Mouse (Mus musculus): ENCODE measurements around the gene Trim69.

Gene Trim69

DNA sequence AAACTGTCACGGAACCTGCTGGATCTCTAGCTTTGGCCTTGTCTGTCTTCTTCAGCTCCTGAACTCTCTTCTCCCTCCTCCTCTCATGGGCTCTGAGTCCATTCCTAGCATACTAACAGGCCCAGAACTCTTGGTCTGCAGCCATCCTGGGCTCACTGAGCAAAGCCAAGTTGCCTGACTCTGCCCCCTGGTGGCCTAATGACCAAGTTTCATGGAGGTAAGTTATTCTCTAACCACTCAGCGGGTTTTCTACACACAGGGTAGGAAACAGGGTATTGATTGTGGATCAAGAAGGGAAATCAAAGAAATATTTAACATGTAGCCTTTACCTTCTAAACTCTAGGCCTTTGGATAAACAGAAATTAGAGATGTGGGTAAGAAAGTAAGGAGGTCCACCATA is at the start of gene Trim69:
TSS of gene Trim69 (plus strand) at position 21 of the 400 bp plus-strand sequence.
- DNase-seq (ENCODE audit: low spot score in 2 of 2), result peak; percentile 22 to 44

DNA sequence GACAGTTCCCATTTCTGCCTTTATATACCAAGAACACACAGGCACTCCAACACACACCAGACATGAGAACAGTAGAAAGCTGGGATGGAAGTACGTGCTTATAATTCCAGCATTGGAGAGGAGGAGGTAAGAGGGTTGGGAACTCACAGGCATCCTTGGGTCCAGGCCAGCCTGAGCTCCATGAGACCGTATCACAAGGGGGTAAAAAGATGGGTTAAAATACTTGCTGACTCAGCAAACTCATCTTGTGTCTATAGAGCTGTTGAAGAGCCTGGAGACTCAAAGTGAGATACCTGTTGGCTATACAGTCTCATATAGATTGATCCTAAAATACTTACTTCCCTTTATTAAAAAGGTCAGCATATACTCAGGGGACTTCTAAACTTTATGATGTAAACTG is 43.6 kb upstream of the Trim69 start:
- DNase-seq (ENCODE audit: low spot score in 2 of 2), result no peak

DNA sequence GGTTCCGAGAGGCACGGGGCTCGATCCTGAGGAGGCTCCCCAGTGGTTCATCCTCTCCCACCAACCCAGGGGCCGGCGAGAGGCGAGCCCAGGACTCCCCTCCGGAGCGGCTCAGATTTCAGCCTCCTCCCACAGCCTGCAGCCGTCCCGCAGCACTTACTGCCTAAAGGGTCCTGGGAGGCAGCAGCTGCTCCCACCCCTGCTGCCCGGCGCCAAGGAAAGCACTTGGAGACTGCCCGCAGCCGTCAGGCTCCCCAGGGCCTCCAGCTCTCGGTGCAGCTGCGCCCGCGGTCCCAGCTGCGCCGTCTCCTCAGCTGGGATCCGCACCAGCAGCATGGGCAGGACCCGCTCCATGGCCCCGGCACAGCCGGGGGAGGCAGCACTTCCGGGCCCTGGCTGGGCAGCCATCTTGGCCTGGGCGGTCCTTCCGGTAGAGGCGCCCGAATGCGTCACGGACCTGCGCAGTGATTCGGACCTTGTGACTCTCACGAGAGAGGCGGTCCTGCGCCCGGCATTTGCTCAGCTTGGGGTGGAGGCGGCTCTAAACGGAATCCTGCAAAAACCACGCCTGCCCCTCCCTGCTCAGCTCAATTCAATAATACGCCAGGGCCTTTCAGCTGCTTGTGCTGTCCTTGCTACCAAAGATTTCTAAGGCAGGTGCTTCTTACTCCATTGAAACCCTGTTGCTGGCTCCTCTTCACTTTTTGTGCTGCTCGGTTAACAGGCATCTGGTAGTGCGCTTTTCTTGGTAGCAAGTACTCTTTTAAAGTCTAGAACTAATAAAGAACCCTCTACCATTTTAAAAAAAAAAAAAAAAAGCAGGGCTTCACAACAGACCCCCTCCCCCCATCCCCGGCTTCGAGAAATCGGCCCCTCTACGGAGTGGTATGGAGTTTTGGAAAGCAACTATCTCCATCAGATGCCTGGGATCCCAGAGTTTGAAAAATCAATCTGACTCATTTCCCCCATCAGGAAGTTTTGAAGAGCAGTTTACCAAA is 42.2 kb upstream of the Trim69 start, which contains the start of gene Spg11:
TSS of gene Spg11 (minus strand) at position 426 of the 998 bp plus-strand sequence.
- DNase-seq (ENCODE audit: low spot score in 2 of 2), result peak; percentile 97 to 98

DNA sequence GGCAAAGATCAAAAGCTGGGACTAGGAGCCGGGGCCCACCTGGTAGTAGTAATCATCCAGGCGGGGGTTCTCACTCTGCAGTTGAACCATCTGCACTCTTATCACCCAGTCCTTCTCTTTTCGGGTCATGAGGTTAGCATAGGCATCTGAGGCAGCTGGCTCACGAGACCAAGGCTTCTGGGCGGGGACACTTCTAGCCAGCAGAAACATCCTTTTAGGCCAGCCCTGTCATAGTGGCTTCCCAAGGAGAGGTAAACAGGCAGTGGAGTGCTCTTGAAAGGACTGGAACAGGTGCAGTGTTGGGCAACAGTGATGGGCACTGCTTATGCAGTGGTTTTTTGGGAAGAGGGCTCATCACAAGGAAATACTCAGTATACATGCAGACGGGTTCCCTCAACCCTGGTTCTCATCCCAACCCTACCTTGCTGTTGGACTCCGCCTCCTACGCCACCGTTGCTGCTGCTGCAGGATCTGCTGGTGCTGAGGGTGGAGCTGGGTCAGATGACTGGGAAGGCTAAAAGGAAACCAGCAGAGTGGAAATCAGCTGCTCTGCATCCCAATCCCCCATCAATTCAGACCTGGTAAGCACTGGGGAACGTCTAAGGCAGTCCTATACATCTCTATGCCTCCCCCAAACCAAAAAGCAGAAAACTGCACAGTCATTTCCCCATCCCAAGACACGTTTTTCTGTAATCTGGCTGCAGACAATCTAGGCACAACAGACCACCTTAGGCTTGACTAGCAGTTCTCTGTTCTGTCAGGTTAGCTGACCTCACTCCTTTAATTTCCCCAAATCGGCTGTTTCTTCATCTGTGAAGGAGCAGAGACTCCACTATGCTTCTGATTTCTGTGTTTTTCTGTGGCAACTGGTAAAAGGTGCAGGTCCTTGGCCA is 34.6 kb upstream of the Trim69 start:
- no peak for DNase-seq (ENCODE audit: low spot score in 2 of 2)

DNA sequence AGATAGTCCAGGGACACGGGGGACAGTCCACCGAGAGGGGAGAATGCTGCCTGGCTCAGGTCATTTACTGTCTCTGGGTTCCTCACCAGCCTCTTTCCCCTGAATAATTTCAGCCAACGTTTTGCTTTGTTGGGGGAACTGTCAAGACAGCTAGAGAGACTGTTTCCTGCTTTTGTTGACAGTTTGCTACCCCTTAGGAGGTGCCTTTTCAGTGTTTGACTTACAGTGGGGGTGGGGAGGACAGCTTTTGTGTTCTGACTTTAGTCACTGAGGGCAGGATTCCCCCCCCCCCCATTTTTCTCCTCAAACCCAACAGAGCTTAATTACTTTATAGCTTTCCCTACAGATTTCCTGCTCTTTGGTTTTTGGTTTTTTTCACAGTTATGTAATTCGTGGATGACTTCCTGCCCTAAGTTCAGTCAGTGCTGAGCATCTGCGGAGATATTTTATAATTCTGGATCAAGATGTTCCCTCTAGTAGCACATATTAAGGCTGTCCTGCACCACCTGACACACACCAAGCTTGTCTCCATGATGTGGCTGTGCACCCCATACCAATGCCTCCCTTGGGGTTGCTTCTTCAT is 33.6 kb upstream of the Trim69 start:
- no peak for DNase-seq (ENCODE audit: low spot score in 2 of 2)

DNA sequence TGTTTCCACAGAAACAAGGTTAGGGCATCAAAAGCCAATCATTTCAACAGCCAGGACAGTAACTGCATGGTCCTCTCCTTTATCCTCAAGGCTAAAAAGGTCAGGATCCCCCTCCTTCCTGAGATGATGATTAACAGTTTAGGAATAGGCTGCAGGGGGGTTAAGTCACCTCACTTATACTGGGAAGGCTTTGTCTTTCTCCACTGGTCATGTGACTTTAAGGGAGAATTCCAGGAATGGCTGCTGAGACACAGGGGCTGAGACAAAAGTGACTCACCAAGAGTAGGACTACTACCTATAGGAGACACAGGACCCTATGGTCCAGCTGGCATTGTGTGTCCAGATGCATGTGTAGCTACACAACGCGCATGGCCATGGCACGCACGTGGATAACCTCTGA is 32.9 kb upstream of the Trim69 start:
- no peak for DNase-seq (ENCODE audit: low spot score in 2 of 2)

DNA sequence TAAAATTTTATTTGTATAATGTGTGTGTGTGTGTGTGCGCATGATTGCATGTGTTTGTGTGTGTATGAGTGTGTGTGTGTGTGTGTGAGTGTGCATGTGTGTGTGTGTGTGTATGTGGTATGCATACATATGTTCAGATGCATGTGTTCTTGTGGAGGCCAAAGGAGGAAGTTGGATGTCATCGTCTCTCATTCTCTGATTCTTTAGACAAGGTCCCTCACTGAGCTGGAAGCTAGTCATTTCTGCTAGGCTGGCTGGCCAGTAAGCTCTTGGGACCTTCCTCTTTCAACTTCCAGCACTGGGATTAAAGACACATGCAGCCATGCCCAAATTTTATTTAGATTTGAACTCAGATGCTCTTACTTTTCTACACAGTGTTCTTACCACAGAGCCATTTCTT is 28.4 kb upstream of the Trim69 start:
- DNase-seq (ENCODE audit: low spot score in 2 of 2), result no peak

DNA sequence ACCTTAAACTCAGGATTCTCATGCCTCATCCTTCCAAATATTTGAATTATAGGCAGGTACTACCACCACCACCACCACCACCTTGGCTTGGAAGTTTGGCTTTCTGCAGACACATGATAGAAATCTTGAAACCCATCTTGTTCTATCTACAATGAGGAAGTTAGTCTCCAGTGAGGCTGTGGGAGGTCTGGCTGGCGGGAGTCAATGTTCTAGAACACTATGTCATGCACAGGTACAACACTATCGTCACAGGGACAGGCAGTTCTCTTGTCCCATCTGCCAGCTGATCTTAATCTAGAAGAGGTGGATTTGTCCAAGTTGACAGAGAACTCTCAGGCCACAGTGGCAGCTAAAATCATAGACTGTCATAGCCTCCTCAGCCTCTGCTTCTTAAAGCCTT is 27.9 kb upstream of the Trim69 start:
- no peak for DNase-seq (ENCODE audit: low spot score in 2 of 2)

DNA sequence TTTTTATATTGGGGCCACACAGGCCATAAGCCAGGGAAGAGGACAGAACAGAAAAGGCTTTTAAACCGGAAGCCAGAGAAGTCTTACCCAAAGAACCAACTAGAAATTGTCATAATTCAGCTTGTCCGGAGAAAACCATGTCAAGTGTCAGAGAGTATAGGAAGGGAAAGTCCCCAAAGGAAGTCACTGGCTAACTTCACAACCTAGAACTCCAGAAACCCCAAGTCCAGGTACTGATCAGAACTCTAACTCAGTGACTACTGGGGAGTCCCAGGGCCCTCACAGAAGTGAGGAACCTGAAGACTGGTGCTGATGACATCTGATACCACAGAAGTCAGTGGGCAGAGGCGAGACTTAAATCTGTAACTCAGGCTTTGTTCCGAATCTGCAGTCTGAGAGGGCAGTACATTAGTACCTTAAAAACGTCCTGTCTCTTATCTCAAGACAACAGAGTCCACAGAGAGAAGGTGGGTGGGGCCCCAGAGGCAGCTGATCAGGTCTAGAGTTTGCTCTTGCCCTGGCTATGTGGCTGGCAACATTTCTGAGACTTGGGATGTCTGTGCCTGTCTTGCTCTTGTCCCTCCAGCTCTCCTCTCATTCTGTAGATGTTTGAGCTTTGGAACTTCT is 22.5 kb upstream of the Trim69 start:
- no peak for DNase-seq (ENCODE audit: low spot score in 2 of 2)

DNA sequence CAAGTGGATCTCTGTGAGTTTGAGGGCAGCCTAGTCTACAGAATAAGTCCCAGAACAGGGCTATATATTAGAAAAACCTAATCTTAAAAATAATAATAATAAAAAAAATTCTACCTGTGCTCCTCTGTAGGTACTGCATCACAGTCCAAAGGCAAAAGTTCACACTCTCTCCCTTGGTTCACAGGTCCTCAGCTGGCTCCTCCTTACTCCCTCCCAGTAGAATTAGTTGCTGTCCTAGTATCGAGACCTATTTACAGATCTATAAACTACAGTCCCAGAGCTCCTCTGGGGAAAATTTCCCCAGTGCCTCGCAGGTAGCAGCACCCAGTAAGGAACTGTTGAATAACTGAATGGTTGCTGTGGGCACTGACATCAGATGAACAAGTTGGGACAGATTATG is 19.7 kb upstream of the Trim69 start:
- no peak for DNase-seq (ENCODE audit: low spot score in 2 of 2)

DNA sequence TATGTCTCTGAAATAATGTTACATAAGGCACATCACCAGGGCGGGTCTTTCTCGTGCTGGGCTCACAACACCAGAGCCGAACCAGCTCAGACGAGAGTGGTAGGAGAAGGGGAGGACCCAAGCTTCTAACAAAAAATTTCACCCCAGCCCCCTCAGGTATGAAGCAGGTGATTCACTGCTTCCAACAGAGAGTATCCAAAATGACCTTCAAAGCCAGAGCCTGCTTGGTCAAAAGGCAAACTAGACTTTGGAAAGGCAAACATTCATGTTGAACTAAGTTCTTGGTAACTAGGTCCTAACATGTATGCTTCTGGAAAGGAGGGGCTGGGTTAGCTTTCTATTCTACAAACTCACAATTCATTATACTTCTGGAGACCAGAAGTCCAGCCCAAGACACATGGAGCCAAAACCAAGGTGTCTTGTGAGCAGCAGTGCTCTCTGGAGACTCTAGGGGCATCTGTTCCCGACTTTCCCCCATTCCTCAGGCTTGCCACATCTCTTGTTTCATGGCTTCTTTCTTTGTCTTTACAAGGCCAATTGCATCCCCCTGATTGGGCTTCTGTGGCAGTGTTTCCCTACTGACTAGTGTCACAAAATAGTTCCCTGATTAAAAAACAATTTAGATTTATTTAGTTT is 19.1 kb upstream of the Trim69 start:
- no peak for DNase-seq (ENCODE audit: low spot score in 2 of 2)

DNA sequence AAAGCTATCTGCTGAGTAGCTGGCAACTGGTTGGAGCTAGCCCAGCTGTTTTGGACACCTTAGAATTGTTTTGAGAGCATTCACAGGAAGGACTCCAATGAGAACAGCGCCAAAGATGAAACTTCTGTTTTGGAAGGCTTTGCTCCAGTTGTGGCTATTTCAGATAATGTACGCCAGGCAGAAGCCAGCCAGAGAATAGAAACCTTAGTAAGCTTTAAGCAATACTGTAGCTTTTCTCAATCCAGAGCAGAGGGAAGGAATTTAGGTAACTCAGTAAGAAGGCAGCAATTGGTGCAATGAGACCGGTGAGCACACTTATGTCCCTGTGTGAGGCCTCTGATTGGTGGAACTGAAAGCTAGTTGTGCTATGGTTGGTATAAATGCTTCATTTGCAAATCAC is 17.4 kb upstream of the Trim69 start:
- no peak for DNase-seq (ENCODE audit: low spot score in 2 of 2)

DNA sequence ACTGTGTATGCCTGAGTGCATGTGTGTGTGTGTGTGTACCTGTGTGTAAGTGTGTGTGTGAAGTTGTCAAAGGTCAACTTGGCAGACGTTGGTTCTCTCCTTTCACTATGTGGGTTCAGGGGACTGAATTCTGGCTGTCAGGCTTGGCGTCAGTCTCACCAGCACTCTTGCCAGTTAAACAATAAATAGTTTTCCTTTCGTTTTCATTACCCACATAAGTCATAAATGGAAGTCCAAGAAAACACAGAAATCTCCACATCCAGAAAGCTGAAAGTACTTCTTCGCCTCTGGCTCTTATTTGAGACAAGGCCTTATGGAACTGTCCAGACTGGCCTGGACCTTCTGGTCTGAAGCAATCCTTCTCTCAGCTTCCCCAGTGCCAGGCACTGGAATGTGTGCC is 14.7 kb upstream of the Trim69 start:
- DNase-seq (ENCODE audit: low spot score in 2 of 2), result no peak

DNA sequence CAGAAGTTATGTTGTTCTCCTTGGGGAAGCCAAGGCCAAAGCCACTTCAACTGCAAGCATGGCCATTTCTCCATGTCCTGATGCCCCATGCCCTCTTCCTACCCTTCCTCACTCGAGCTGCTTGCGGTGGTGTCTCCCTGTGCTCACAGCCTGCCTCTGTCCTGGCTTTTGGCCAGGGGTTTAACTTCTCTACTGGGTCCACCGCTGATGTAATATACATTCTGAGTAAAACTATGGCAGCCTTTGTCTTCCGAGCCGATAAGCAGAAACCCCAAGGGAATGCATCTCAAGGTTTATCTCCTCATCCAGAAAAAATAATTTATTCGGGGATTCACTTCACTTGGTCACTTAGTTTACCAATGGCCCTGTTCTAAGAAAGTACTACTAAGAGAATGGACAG is 13.8 kb upstream of the Trim69 start:
- DNase-seq (ENCODE audit: low spot score in 2 of 2), result no peak

DNA sequence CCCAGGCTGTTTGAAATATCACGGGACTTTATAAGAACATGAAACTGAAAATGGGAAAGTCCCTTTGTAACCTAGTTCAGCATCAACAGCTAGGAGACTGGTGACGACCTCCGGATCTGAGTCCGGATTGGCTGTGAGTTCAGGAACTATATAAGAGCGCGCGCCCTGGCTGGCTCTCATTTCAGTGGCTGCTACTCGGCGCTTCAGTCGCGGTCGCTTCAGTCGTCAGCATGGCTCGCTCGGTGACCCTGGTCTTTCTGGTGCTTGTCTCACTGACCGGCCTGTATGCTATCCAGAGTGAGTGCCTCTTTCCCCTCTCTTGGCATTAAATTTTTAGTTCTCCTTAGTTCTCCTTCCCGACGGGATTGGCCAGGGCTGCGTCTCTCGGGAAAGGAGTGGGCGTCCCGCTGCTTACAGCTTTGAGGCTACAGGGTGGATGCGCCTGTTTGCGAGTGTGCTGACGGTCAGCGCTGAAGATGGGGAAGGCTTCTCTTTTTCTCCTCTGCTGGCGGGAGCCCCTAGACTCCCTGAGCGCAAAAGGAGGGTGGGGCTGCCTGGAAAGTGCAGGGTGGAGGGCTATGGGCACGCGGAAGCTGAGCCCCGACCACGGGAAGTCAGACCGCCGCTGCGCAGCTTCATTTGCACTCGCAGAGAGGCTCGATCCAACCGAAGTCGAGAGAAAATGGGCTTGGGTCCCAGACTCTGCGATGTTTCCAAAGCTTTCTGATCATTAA is 12.8 kb upstream of the Trim69 start, which contains the start of gene B2m:
TSS of gene B2m (plus strand) at position 179 of the 734 bp plus-strand sequence.
- DNase-seq (ENCODE audit: low spot score in 2 of 2), result peak; percentile 88 to 90

DNA sequence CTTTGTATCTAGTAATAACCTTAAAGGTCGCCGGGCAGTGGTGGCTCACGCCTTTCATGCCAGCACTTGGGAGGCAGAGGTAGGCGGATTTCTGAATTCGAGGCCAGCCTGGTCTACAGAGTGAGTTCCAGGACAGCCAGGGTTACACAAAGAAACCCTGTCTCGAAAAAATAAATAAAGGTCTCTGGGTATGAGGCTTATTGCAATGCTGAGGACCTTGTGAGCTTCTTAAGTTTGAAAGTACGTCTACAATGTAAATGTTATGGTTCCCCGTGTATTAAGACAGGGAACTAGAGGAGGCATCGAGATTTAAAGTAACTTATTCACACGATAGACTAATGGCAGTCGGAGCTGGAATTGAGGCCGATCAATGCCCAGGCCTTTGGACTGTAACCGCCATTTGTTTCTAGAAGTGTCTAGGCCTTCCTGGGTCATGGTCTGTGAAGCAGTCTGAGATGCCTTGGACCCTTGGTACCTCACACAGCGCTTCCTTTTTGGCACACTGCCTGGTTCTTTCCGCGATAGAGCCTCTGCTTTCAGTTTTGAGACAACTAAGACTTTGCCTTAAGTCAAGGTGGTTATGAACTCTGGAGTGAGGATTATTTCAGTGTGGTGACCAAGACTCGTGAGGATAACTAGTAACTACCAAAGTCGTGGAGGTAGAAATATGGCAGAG is 12.1 kb upstream of the Trim69 start:
- DNase-seq (ENCODE audit: low spot score in 2 of 2), result no peak

DNA sequence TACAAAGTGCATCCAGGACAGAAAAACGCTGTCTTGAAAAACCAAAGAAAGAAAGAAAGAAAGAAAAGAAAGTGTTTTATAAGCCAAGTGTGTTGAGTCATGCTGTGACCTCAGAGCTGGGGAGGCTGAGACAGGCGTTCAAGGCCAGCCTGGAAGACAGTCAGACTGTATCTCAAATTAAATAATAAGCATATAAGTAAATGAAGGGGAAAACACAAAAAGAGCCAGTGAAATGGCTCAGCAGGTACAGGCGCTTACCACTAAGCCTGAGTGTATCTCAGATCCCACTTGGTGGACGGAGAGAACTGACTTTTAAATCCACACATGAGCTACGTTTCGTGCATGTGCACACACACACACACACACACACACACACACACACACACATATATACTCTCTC is 11.2 kb upstream of the Trim69 start:
- DNase-seq (ENCODE audit: low spot score in 2 of 2), result no peak

DNA sequence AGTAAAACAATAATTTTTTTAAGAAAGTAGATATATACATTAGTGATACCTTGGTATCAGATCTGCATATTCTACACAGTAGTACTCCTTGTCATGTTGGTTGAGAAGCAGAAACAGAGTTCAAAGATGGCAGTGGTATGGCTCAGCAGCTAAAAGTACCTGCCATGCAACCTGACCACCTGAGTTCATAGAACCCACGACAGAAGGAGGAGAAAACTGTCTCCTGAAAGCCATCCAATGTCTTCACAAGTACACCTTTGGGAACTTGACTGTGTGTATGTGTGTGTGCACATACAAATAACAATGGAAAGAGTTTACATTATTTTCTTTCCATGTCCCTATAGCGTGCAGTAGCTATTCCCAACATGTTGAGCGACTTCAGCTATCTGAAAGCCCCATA is 10.8 kb upstream of the Trim69 start:
- no peak for DNase-seq (ENCODE audit: low spot score in 2 of 2)

DNA sequence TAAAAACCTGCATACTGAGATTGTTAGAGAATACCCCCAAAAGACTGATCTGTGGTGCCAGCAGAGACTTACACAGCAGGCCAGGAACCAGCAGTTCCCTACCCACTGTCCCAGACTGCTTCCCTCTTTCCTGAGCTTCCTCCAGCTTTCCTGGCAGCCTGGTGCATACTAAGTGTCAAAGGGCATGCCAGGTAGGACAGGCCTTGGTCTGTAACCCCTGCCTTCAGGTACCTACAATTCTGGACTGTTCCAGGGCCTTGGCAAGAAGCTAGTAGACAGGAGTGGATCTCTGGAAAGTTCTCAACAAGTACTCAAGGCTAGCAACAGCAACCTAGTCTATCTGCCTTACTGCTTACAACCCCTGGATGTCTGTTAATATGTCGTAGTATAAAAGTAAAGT is 9.3 kb upstream of the Trim69 start:
- no peak for DNase-seq (ENCODE audit: low spot score in 2 of 2)

DNA sequence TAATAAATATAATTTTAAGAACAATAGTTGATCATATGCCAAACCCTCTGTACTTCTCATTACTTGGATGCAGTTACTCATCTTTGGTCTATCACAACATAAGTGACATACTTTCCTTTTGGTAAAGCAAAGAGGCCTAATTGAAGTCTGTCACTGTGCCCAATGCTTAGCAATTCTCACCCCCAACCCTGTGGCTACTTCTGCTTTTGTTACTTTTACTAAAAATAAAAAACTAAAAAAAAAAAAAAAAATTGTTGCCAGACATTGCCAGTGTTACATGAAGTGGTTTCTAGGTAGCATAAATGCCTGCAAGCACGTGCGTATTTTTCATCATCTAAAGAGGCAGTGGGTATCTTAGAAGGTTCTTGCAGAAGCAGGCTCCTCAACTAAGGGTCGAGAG is 7.7 kb upstream of the Trim69 start:
- no peak for DNase-seq (ENCODE audit: low spot score in 2 of 2)

Measured in right cerebral cortex, postnatal 36 days (tissue).